Mouse (Mus musculus) intestine, postnatal 0 days (tissue): ENCODE data around the gene Fstl1. TPM values are rescaled to one million over a fixed set of nuclear protein-coding genes. Genes with fewer than 3 reads are reported as not detected.

Experiments used
- ATAC-seq: fragments of 200-750 bp; cut with Nextera tagmentation; 2 replicates; pipeline ENCODE4 v1.8.0; 2017; ENCODE audit warnings: mild to moderate bottlenecking, moderate TSS enrichment, moderate library complexity
- H3K27ac ChIP-seq: fragments of 300-500 bp; sonication (generic); 2 replicates; pipeline ENCODE4 v1.5.1; 2014; ENCODE audit warnings: mild to moderate bottlenecking, low read depth, low read length, moderate library complexity
- H3K27me3 ChIP-seq: fragments of 300-500 bp; sonication (generic); replicated peaks from 2 replicates; pipeline ENCODE4 v1.6.1; 2014; ENCODE audit warnings: low read length, mixed read lengths; ENCODE audit not compliant: control insufficient read depth, insufficient read depth
- H3K36me3 ChIP-seq: fragments of 300-500 bp; sonication (generic); 2 replicates; pipeline ENCODE4 v1.6.1; 2014; ENCODE audit warnings: mild to moderate bottlenecking, moderate library complexity; ENCODE audit not compliant: control insufficient read depth, insufficient read depth
- H3K4me1 ChIP-seq: fragments of 300-500 bp; sonication (generic); replicated peaks from 2 replicates; pipeline ENCODE4 v1.6.1; 2014; ENCODE audit warnings: antibody characterized with exemption, low read length, mixed read lengths; ENCODE audit not compliant: control insufficient read depth, insufficient read depth
- H3K4me2 ChIP-seq: fragments of 300-500 bp; sonication (generic); replicated peaks from 2 replicates; pipeline ENCODE4 v1.6.1; 2014; ENCODE audit warnings: low read depth, mild to moderate bottlenecking, moderate library complexity
- H3K4me3 ChIP-seq: fragments of 300-500 bp; sonication (generic); 2 replicates; pipeline ENCODE4 v1.5.1; 2014; ENCODE audit warnings: low read depth, low read length
- H3K9ac ChIP-seq: fragments of 300-500 bp; sonication (generic); 2 replicates; pipeline ENCODE4 v1.6.1; 2014; ENCODE audit warnings: mild to moderate bottlenecking, low read depth, low read length
- H3K9me3 ChIP-seq: fragments of 300-500 bp; sonication (generic); 2 replicates; pipeline ENCODE4 v1.6.1; 2016; ENCODE audit warnings: mixed run types; ENCODE audit not compliant: control insufficient read depth
- CTCF ChIP-seq: sonication (generic); IDR thresholded peaks from 2 replicates; pipeline ENCODE4 v1.5.1; 2016; ENCODE audit warnings: low read depth, mild to moderate bottlenecking, control low read depth, antibody characterized with exemption, moderate library complexity
- WGBS: fragments of 180-500 bp; shearing (Covaris S2); extraction: QIAGEN DNeasy Blood & Tissue Kit; methylation state at CpG from one replicate; pipeline ENCODE4 v1.1.7; 2014; 5-methylcytosine and 5-hydroxymethylcytosine counted together
- polyA plus RNA-seq: library from polyadenylated mRNA; unstranded; fragments of >200 nt; fragmentation: Nextera tagmentation; extraction: Ambion mirVana; gene quantifications from 2 replicates; pipeline ENCODE4 v1.2.1, GENCODE M21; 2015

Fstl1 gene
- polyA plus RNA-seq, 1 experiment from 2014 or later, result 125 TPM

- Histone ChIP-seq H3K4me2 (no peak overlapping the region), H3K27ac (no peak overlapping the region), H3K36me3 (0 out of 2 replicates have a peak, but pooled peaks cover 5% of the 10 kb centered on the region), H3K4me3 (no peak overlapping the region), H3K9ac (no peak overlapping the region), H3K27me3 (no peaks in the 10 kb centered on the region), H3K9me3 (no peaks in the 10 kb centered on the region), H3K4me1 (peaks cover 3% of the 10 kb centered on the region; the same call in 1 of the 2 replicates)
- TF ChIP-seq CTCF, result 0 out of 2 replicates have a peak, but pooled peaks have one; percentile 7
- 82% methylated on average over 8 of the region's 8 CpGs for WGBS
- ATAC-seq, result no peak
Measured at GRCm38 (mm10) chr16:37811874-37812273, 35.2 kb downstream of the Fstl1 start.

DNA sequence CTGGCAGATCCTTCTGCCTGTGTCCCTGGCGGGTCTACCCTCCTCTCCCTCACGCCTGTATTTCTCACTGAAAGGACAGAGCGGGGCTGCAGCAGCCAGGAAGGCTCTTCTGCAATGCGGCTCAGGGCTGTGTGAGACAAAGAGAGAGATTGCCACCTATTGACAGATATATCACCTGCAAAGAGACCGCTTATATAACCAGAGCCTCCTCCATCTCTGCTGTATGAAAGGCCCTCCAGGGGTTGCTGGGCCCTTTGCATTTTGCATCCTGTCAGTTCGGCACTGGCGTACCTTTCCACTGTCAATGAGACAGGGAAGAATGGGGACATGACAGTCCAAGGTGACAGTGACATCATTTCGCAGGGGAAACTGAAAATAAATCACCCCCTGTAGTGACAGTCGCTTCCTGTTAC lies 35.8 kb downstream of the Fstl1 start:
- H3K9ac ChIP-seq, result no peak overlapping the region
- no peaks in the 10 kb centered on the region for H3K27me3 ChIP-seq

GRCm38 (mm10) chr16:37813691-37814382 lies 37.2 kb downstream of the Fstl1 start:
- no peak overlapping the region for H3K4me2 ChIP-seq
- H3K4me1 ChIP-seq, result peaks cover 3% of the 10 kb centered on the region; the same call in 1 of the 2 replicates
- TF ChIP-seq CTCF, result no peak
- no peaks in the 10 kb centered on the region for H3K9me3 ChIP-seq
- no peaks in the 10 kb centered on the region for H3K27me3 ChIP-seq
- ATAC-seq, result no peak
- no peak overlapping the region; the same call in 1 of the 2 replicates for H3K27ac ChIP-seq
- WGBS, result 34% methylated on average over 5 of the region's 5 CpGs
- no peak overlapping the region for H3K4me3 ChIP-seq
- H3K36me3 ChIP-seq, result 0 out of 2 replicates have a peak, but pooled peaks cover 5% of the 10 kb centered on the region
- no peak overlapping the region for H3K9ac ChIP-seq

More for the DNA sequence above, 35.8 kb downstream of the Fstl1 start:
- peak; percentile 69 for TF ChIP-seq CTCF
- Histone ChIP-seq H3K27ac (no peak overlapping the region), H3K36me3 (0 out of 2 replicates have a peak, but pooled peaks cover 5% of the 10 kb centered on the region), H3K4me3 (no peak overlapping the region), H3K9me3 (no peaks in the 10 kb centered on the region), H3K4me2 (no peak overlapping the region), H3K4me1 (peaks cover 3% of the 10 kb centered on the region; the same call in 1 of the 2 replicates)
- no peak; the same call in 1 of the 2 replicates for ATAC-seq
- WGBS, result 57% methylated on average over 9 of the region's 9 CpGs

DNA sequence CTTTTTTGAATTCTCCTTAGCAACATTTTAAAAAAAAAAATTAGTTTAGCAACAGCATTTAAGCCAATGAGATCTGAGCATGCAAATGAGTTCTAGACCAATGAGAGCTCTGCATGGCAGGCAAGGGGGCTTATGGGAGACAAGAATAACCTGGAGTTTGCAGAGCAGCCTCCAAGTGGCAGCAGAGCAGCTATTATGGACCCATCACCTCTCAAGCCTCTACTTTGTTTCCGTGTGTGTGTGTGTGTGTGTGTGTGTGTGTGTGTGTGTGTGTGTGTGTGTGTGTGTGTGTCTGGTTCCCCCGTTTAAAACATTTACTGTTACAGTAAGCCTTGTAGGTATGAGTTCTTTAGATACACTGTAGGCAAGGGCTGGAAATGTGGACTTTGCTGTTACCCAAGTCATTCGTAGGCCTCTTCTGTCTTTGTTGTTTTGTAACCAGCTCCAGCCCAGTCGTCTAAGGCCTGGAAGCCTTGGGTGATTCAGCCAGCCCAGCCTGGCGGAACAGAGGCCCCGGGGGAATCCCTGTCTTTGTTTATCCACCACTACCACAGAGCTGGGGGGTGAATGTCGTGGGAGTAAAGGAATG lies 37.8 kb downstream of the Fstl1 start:
- peak overlapping the region; percentile 41; the same call in 1 of the 2 replicates for H3K27ac ChIP-seq
- no peaks in the 10 kb centered on the region for H3K9me3 ChIP-seq
- H3K4me2 ChIP-seq, result no peak overlapping the region
- no peaks in the 10 kb centered on the region for H3K27me3 ChIP-seq
- no peak overlapping the region for H3K9ac ChIP-seq
- H3K4me1 ChIP-seq, result no peaks in the 10 kb centered on the region; the same call in 1 of the 2 replicates
- 13% methylated on average over 7 of the region's 7 CpGs for WGBS
- H3K4me3 ChIP-seq, result no peak overlapping the region
- 0 out of 2 replicates have a peak, but pooled peaks cover 5% of the 10 kb centered on the region for H3K36me3 ChIP-seq
- peak; percentile 93 for ATAC-seq
- TF ChIP-seq CTCF, result peak; percentile 77

DNA sequence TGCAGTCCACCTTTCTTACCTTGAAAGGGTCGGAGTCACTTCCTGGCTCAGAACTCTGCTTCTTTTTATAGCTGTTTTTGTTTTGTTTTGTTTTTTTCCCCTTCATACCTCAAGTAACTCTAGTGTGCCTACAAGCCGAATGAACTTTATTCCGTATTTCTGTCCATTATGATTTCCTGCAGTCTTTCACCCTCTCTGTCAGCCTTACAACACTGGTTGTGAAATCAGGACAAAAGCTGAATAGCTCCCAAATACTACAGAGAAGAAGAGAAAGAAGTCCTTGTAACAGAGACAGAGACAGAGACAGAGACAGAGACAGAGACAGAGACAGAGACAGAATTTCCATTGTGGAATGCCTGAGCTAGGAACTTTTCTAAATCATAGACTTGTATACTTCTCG lies 41.3 kb downstream of the Fstl1 start:
- peaks cover 9% of the 10 kb centered on the region for H3K36me3 ChIP-seq
- no peak for ATAC-seq
- no peaks in the 10 kb centered on the region for H3K9me3 ChIP-seq
- no peak overlapping the region for H3K4me2 ChIP-seq
- no peaks in the 10 kb centered on the region; the same call in 1 of the 2 replicates for H3K4me1 ChIP-seq
- no peak overlapping the region for H3K4me3 ChIP-seq
- 90% methylated on average over 4 of the region's 4 CpGs for WGBS
- no peaks in the 10 kb centered on the region for H3K27me3 ChIP-seq
- no peak overlapping the region for H3K9ac ChIP-seq
- no peak for TF ChIP-seq CTCF
- no peak overlapping the region for H3K27ac ChIP-seq

DNA sequence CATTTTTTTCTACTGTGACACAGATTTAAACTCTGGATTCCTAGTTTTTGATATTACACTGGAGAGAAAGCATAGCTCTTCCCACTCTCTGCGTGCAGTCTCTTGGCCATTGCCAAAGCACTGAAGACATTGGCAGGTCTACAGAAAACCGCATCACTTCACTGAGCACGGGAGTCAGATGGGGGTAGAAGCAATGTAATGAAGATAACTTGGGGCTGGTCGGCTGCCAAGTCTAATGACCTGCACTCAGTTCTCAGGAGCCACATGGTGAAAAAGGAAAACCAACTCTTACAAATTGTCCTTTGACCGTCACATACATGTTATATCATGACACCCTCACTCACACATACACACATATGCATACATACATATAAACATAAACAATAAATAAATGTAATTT lies 47.3 kb downstream of the Fstl1 start:
- H3K36me3 ChIP-seq, result peaks cover 32% of the 10 kb centered on the region
- H3K4me3 ChIP-seq, result no peak overlapping the region
- no peak overlapping the region for H3K4me2 ChIP-seq
- H3K9me3 ChIP-seq, result no peaks in the 10 kb centered on the region
- no peaks in the 10 kb centered on the region for H3K27me3 ChIP-seq
- no peak for ATAC-seq
- no peak overlapping the region for H3K9ac ChIP-seq
- H3K4me1 ChIP-seq, result no peaks in the 10 kb centered on the region
- no peak overlapping the region for H3K27ac ChIP-seq
- 78% methylated on average over 5 of the region's 5 CpGs for WGBS
- TF ChIP-seq CTCF, result no peak
